Mouse (Mus musculus): ENCODE results near the gene Cdx2. TPM values are rescaled to one million over a fixed set of nuclear protein-coding genes. Genes with fewer than 3 reads are reported as not detected.

Cdx2 gene
- total and polyA plus RNA-seq, 3 experiments, result not detected

DNA sequence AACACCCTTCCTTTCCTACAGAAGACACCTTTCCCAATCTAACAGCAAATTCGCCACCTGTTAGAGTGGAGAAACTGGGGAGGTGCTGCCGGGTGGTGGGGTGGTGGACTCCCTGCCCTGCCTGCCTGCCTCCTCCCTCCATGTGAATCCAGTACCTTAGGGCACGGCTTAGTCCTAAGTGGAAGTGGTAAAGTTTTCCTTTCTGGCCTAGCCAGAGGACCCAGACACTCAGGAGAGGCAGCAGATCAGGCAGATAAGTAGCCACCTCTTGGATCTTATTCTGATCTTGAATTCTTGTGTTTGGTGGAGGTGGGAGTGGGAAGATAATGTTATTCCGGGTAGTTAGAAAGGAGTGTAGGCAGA lies 7.1 kb downstream of the Cdx2 start:
- dilution Hi-C loops (cut with MboI; ENCODE audit: extremely low pct_ligation_motif_present, extremely low pct_unique_long_range_greater_than_20kb, low sequenced_read_pairs) (no loop called here), in situ Hi-C loops (cut with MboI; ENCODE audit: low pct_ligation_motif_present, low pct_unique_long_range_greater_than_20kb, low sequenced_read_pairs) (loop anchor here (25.0 kb wide), 1 partner anchor 613 kb away; no protein-coding TSS in a partner anchor)
- H3K36me3 ChIP-seq (replicated peaks in 1 of 2; ENCODE audit: control insufficient read depth in 1 of 2, insufficient read depth in 1 of 2, low read length in 1 of 2), result no peaks in the 10 kb centered on the region
- peaks cover 0 to 10% of the 10 kb centered on the region in 2 experiments; a peak in 2 of 4 replicates for H3K4me1 ChIP-seq (ENCODE audit: control insufficient read depth in 1 of 2, insufficient read depth in 2 of 2)
- H3K79me2 ChIP-seq (replicated peaks; ENCODE audit: control insufficient read depth, extremely low read depth, insufficient read depth, poor library complexity, severe bottlenecking), result no peaks in the 10 kb centered on the region
- H3K9ac ChIP-seq (ENCODE audit: insufficient read depth, low read depth), result peak overlapping the region; percentile 21; the same call in 1 of the 2 replicates
- peak overlapping the region in 2 of 3 experiments; percentile 26 to 46 for H3K4me3 ChIP-seq (replicated peaks in 1 of 3; ENCODE audit: low read depth in 2 of 3, low read length in 2 of 3, poor library complexity in 1 of 3)
- H3K4me2 ChIP-seq (ENCODE audit: insufficient read depth, low read depth, poor library complexity, severe bottlenecking), result peak overlapping the region; percentile 47
- peaks cover 77% of the 10 kb centered on the region for H3K27me3 ChIP-seq (replicated peaks)
- H3K9me3 ChIP-seq (replicated peaks; ENCODE audit: low read length), result no peaks in the 10 kb centered on the region
- DNase-seq (ENCODE audit: extremely low read depth), result no peak
- no peak overlapping the region for H3K27ac ChIP-seq (ENCODE audit: insufficient read depth, low read depth)
- TF ChIP-seq POLR2AphosphoS2 (IDR thresholded peaks at IDR 0.05; ENCODE audit: low read depth, low read length) (no peak), PAX5 (IDR thresholded peaks at IDR 0.05; ENCODE audit: low read length) (no peak), SIN3A (IDR thresholded peaks at IDR 0.05; ENCODE audit: low read length) (no peak), MAFK (IDR thresholded peaks at IDR 0.05; ENCODE audit: insufficient replicate concordance, low read length) (no peak), POLR2A (IDR thresholded peaks at IDR 0.05; ENCODE audit: low read depth, low read length) (no peak), ELF1 (IDR thresholded peaks at IDR 0.05; ENCODE audit: low read depth, low read length) (no peak), JUND (conservative IDR thresholded peaks at IDR 0.05; ENCODE audit: low read depth, low read length) (no peak), KAT2A (IDR thresholded peaks at IDR 0.05; ENCODE audit: insufficient replicate concordance, low read length) (no peak), USF1 (IDR thresholded peaks at IDR 0.05; ENCODE audit: low read depth, low read length) (no peak), ETS1 (conservative IDR thresholded peaks at IDR 0.05; ENCODE audit: low read depth, low read length) (no peak), CTCF (conservative IDR thresholded peaks at IDR 0.05 in 1 of 2, IDR thresholded peaks at IDR 0.05 in 1 of 2; ENCODE audit: low read depth in 2 of 2, low read length in 2 of 2) (no peak), NELFE (IDR thresholded peaks at IDR 0.05; ENCODE audit: low read depth, low read length) (no peak), ZMIZ1 (IDR thresholded peaks at IDR 0.05; ENCODE audit: low read depth, low read length) (no peak), ZC3H11A (IDR thresholded peaks at IDR 0.05; ENCODE audit: low read depth, low read length) (no peak), MAX (IDR thresholded peaks at IDR 0.05; ENCODE audit: low read length) (no peak), IRF4 (IDR thresholded peaks at IDR 0.05; ENCODE audit: low read depth, low read length) (no peak), TCF12 (IDR thresholded peaks at IDR 0.05; ENCODE audit: low read depth, low read length) (no peak), GABPA (IDR thresholded peaks at IDR 0.05; ENCODE audit: insufficient replicate concordance, low read depth, low read length) (no peak), MAZ (IDR thresholded peaks at IDR 0.05; ENCODE audit: low read depth, low read length) (no peak)

DNA sequence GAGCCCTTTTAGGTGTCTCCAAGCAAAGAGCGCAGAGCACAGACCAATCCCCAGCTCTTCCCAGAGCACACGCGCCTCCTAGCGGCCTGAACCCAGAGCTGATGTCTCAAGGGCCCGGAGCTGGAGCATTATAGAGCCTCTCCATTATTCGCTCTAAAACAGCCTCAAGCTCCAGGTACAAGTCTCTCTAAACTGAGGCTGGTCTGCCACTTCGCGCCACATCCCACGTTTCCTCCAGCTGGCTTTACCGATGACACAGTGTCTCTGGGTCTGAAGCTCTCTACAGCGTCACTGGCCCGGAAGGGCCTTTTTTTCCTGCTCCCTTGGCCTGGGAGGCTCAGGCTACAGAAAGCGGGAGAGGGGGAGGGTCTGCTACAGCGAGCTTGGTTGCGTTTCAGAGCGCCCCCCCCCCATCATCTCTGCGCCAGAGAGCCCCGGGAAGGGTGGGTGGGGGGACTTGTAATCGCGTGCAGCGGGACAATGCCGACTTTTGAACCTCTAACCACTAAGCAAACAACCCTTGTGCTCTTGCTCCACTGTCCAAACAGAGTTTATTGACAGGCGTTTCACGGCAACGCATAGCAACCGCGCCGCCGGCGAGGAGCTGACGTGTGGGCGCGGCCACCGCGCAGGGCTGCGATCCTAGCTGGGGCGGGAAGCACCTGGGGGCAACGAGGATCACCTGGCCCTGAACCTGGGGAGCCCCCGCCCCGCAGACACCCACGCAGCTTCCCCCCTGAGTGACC lies 7.6 kb downstream of the Cdx2 start:
- no peaks in the 10 kb centered on the region for H3K79me2 ChIP-seq (replicated peaks; ENCODE audit: control insufficient read depth, extremely low read depth, insufficient read depth, poor library complexity, severe bottlenecking)
- peaks cover 82% of the 10 kb centered on the region for H3K27me3 ChIP-seq (replicated peaks)
- H3K9ac ChIP-seq (ENCODE audit: insufficient read depth, low read depth), result peak overlapping the region; percentile 21
- peak; percentile 71 for DNase-seq (ENCODE audit: extremely low read depth)
- no peak overlapping the region for H3K27ac ChIP-seq (ENCODE audit: insufficient read depth, low read depth)
- in situ Hi-C loops (cut with MboI; ENCODE audit: low pct_ligation_motif_present, low pct_unique_long_range_greater_than_20kb, low sequenced_read_pairs) (no loop called here), dilution Hi-C loops (cut with MboI; ENCODE audit: extremely low pct_ligation_motif_present, extremely low pct_unique_long_range_greater_than_20kb, low sequenced_read_pairs) (no loop called here)
- peaks cover 0 to 10% of the 10 kb centered on the region in 2 experiments; a peak in 2 of 4 replicates for H3K4me1 ChIP-seq (ENCODE audit: control insufficient read depth in 1 of 2, insufficient read depth in 2 of 2)
- no peaks in the 10 kb centered on the region for H3K9me3 ChIP-seq (replicated peaks; ENCODE audit: low read length)
- peak overlapping the region in 2 of 3 experiments; percentile 26 to 46 for H3K4me3 ChIP-seq (replicated peaks in 1 of 3; ENCODE audit: low read depth in 2 of 3, low read length in 2 of 3, poor library complexity in 1 of 3)
- no peaks in the 10 kb centered on the region for H3K36me3 ChIP-seq (replicated peaks in 1 of 2; ENCODE audit: control insufficient read depth in 1 of 2, insufficient read depth in 1 of 2, low read length in 1 of 2)
- H3K4me2 ChIP-seq (ENCODE audit: insufficient read depth, low read depth, poor library complexity, severe bottlenecking), result peak overlapping the region; percentile 47
- TF ChIP-seq BHLHE40 (IDR thresholded peaks at IDR 0.05; ENCODE audit: low read depth, low read length) (no peak), MEF2A (IDR thresholded peaks at IDR 0.05; ENCODE audit: borderline replicate concordance, low read depth, low read length) (no peak), HCFC1 (IDR thresholded peaks at IDR 0.05; ENCODE audit: low read depth, low read length) (peak; percentile 12; the same call in 1 of the 2 replicates), SMC3 (IDR thresholded peaks at IDR 0.05; ENCODE audit: low read depth, low read length) (peak; percentile 53), TCF12 (IDR thresholded peaks at IDR 0.05; ENCODE audit: low read depth, low read length) (no peak; the same call in 1 of the 2 replicates), IRF4 (IDR thresholded peaks at IDR 0.05; ENCODE audit: low read depth, low read length) (0 out of 2 replicates have a peak, but pooled peaks have one; percentile 21), UBTF (IDR thresholded peaks at IDR 0.05; ENCODE audit: low read depth, low read length) (no peak), ETS1 (conservative IDR thresholded peaks at IDR 0.05; ENCODE audit: low read depth, low read length) (no peak), CHD2 (IDR thresholded peaks at IDR 0.05; ENCODE audit: low read length) (no peak), CTCF (conservative IDR thresholded peaks at IDR 0.05 in 1 of 2, IDR thresholded peaks at IDR 0.05 in 1 of 2; ENCODE audit: low read depth in 2 of 2, low read length in 2 of 2) (peak; percentile 24 to 80; a peak in 3 of 4 replicates), RAD21 (IDR thresholded peaks at IDR 0.05; ENCODE audit: low read depth, low read length) (peak; percentile 49), MYC (IDR thresholded peaks at IDR 0.05; ENCODE audit: low read depth, low read length) (no peak), SIN3A (IDR thresholded peaks at IDR 0.05; ENCODE audit: low read length) (peak; percentile 29; the same call in 1 of the 2 replicates), ZKSCAN1 (IDR thresholded peaks at IDR 0.05; ENCODE audit: borderline replicate concordance, low read depth, low read length) (no peak), ZNF384 (IDR thresholded peaks at IDR 0.05; ENCODE audit: low read depth, low read length) (no peak), RCOR1 (conservative IDR thresholded peaks at IDR 0.05; ENCODE audit: low read depth, low read length) (no peak), POLR2AphosphoS2 (IDR thresholded peaks at IDR 0.05; ENCODE audit: low read depth, low read length) (no peak), MAX (IDR thresholded peaks at IDR 0.05; ENCODE audit: low read length) (no peak)
